8 mouse cellular contexts compared by ENCODE assay signal in genomic region chr1:134067143-134067619, GRCm38 (mm10). TPM values are rescaled to one million over a fixed set of nuclear protein-coding genes. Genes with fewer than 3 reads are reported as not detected.
A peak's percentile ranks its signal among the peaks of the same experiment; 100 is the strongest.
DNase-seq lines count a peak whose midpoint lies in the region; ATAC-seq lines count a peak whose summit lies in the region.

No protein-coding gene starts in this region.

- no peak overlapping the region for H3K4me3 ChIP-seq in kidney, embryonic 14.5 days (ENCODE audit: low read length)
- H3K4me3 ChIP-seq in stomach, embryonic 16.5 days (replicated peaks; ENCODE audit: low read length) = no peak overlapping the region

- H3K4me2 ChIP-seq in kidney, embryonic 14.5 days (replicated peaks; ENCODE audit: low read depth, low read length) = no peak overlapping the region
- no peak overlapping the region for H3K4me2 ChIP-seq in stomach, embryonic 16.5 days (ENCODE audit: low read depth, low read length)

- DNase-seq in testis, postnatal 14 days (ENCODE audit: low spot score) = peak; percentile 83
- DNase-seq in testis, postnatal 10 days (ENCODE audit: low spot score) = no peak
- DNase-seq in forelimb bud, embryonic 11.5 days (ENCODE audit: low read depth, low spot score) = peak; percentile 84
- DNase-seq in lung, postnatal 14 days = peak; percentile 71
- DNase-seq in right cerebral cortex, postnatal 4 days = no peak
- no peak for DNase-seq in cerebellum, postnatal 4 days (ENCODE audit: low spot score in 2 of 2)

- peak overlapping the region; percentile 17; the same call in 1 of the 2 replicates for H3K27ac ChIP-seq in kidney, embryonic 14.5 days (ENCODE audit: low read depth, low read length)
- H3K27ac ChIP-seq in stomach, embryonic 16.5 days (ENCODE audit: low read length) = peak overlapping the region; percentile 100

- no peaks in the 10 kb centered on the region for H3K36me3 ChIP-seq in kidney, embryonic 14.5 days (ENCODE audit: control insufficient read depth, insufficient read depth, low read length)
- H3K36me3 ChIP-seq in stomach, embryonic 16.5 days (ENCODE audit: control insufficient read depth, insufficient read depth, low read length) = no peaks in the 10 kb centered on the region

- no peaks in the 10 kb centered on the region for H3K9me3 ChIP-seq in kidney, embryonic 14.5 days (ENCODE audit: control insufficient read depth, low read length)
- H3K9me3 ChIP-seq in stomach, embryonic 16.5 days (replicated peaks; ENCODE audit: control insufficient read depth, low read length) = no peaks in the 10 kb centered on the region

- H3K9ac ChIP-seq in kidney, embryonic 14.5 days (ENCODE audit: low read depth, low read length) = no peak overlapping the region
- 0 out of 2 replicates have a peak overlapping the region, but pooled peaks have one; percentile 41 for H3K9ac ChIP-seq in stomach, embryonic 16.5 days (ENCODE audit: low read length)

- H3K27me3 ChIP-seq in kidney, embryonic 14.5 days (ENCODE audit: control insufficient read depth, insufficient read depth, low read length) = no peaks in the 10 kb centered on the region
- H3K27me3 ChIP-seq in stomach, embryonic 16.5 days (ENCODE audit: control insufficient read depth, insufficient read depth, low read length) = no peaks in the 10 kb centered on the region

- ATAC-seq in kidney, embryonic 14.5 days (ENCODE audit: low FRiP score, low TSS enrichment) = peak; percentile 29
- ATAC-seq in stomach, embryonic 16.5 days (ENCODE audit: insufficient read depth, low FRiP score) = peak; percentile 82

- peaks cover 69% of the 10 kb centered on the region for H3K4me1 ChIP-seq in kidney, embryonic 14.5 days (ENCODE audit: control insufficient read depth, insufficient read depth, low read length)
- H3K4me1 ChIP-seq in stomach, embryonic 16.5 days (ENCODE audit: control insufficient read depth, insufficient read depth, low read length) = peaks cover 74% of the 10 kb centered on the region

- 5% methylated on average over 8 of the region's 8 CpGs for WGBS in kidney, embryonic 14.5 days
- 4% methylated on average over 8 of the region's 8 CpGs for WGBS in stomach, embryonic 16.5 days

RNA-seq across cellular contexts. Expression of gene Btg2, which starts 11.7 kb away (rescaled TPM):
- 20.8 and 28.6 TPM in 2 replicates for polyA plus RNA-seq in kidney, embryonic 14.5 days (2014; fragmentation: Nextera tagmentation; extraction: Ambion mirVana)
- 98.5 and 110 TPM in 2 replicates for polyA plus RNA-seq in stomach, embryonic 16.5 days (2015; fragmentation: Nextera tagmentation; extraction: Ambion mirVana)

RNA-seq across cellular contexts. Expression of gene Fmod, which starts 30.1 kb away (rescaled TPM):
- polyA plus RNA-seq in kidney, embryonic 14.5 days (2014; fragmentation: Nextera tagmentation; extraction: Ambion mirVana) = 1.7 and 4.0 TPM in 2 replicates
- polyA plus RNA-seq in stomach, embryonic 16.5 days (2015; fragmentation: Nextera tagmentation; extraction: Ambion mirVana) = 12.3 and 13.1 TPM in 2 replicates

RNA-seq across cellular contexts. Expression of gene Chit1, which starts 43.9 kb away (rescaled TPM):
- 0.14 and 0.28 TPM in 2 replicates for polyA plus RNA-seq in kidney, embryonic 14.5 days (2014; fragmentation: Nextera tagmentation; extraction: Ambion mirVana)
- polyA plus RNA-seq in stomach, embryonic 16.5 days (2015; fragmentation: Nextera tagmentation; extraction: Ambion mirVana) = 4.8 and 8.4 TPM in 2 replicates

Comparison
In these comparisons a context has a peak if more than half of its experiments do, and no peak if none do; other contexts are left out.
1. DNase-seq: peak in testis, postnatal 14 days (single experiment), forelimb bud, embryonic 11.5 days (single experiment) and lung, postnatal 14 days (single experiment); none in testis, postnatal 10 days (single experiment), right cerebral cortex, postnatal 4 days (single experiment) and cerebellum, postnatal 4 days (0 of 2).